Mouse (Mus musculus): ENCODE results near the gene Mmrn2. TPM values are rescaled to one million over a fixed set of nuclear protein-coding genes. Genes with fewer than 3 reads are reported as not detected.
A peak's percentile ranks its signal among the peaks of the same experiment; 100 is the strongest.

The Mmrn2 gene
- polyA plus RNA-seq, 1 experiment from 2014 or later = 8.2 TPM

DNA sequence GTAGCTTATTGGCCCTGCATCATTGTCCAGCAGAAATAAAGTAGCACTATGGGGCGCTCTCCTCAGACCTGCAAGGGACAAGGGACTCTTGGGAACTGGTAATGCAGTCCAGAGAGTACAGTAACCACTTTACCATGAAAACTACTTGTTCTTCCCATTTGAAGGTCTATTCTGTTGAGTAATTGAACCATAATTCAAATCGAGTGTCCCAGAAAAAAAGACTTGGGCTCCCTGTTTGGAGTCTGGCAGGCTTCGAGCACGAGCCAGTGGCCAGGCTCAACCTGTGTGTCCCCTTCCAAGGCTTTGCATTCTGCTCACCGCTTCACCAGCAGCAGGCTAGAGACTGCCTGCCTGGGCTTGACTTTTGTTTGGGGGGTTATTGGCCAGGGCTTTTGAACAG, 30.9 kb upstream of the Mmrn2 start:
- H3K4me3 ChIP-seq (ENCODE audit: low read depth, low read length) = no peak overlapping the region
- no peak for DNase-seq (ENCODE audit: low spot score)
- H3K27ac ChIP-seq (replicated peaks; ENCODE audit: low read depth, low read length) = no peak overlapping the region
- no peaks in the 10 kb centered on the region for H3K4me1 ChIP-seq (ENCODE audit: control insufficient read depth, insufficient read depth, low read length)
- 82% methylated on average over 5 of the region's 5 CpGs for WGBS
- no peaks in the 10 kb centered on the region for H3K9me3 ChIP-seq (ENCODE audit: control insufficient read depth, low read length)
- no peaks in the 10 kb centered on the region for H3K27me3 ChIP-seq (replicated peaks; ENCODE audit: control insufficient read depth, insufficient read depth, low read length)
- H3K4me2 ChIP-seq (ENCODE audit: low read depth, low read length) = no peak overlapping the region
- no peak for ATAC-seq (ENCODE audit: low read depth)
- H3K9ac ChIP-seq (ENCODE audit: low read depth, low read length) = no peak overlapping the region
- peaks cover 43% of the 10 kb centered on the region for H3K36me3 ChIP-seq (ENCODE audit: control insufficient read depth, insufficient read depth, low read length)

DNA sequence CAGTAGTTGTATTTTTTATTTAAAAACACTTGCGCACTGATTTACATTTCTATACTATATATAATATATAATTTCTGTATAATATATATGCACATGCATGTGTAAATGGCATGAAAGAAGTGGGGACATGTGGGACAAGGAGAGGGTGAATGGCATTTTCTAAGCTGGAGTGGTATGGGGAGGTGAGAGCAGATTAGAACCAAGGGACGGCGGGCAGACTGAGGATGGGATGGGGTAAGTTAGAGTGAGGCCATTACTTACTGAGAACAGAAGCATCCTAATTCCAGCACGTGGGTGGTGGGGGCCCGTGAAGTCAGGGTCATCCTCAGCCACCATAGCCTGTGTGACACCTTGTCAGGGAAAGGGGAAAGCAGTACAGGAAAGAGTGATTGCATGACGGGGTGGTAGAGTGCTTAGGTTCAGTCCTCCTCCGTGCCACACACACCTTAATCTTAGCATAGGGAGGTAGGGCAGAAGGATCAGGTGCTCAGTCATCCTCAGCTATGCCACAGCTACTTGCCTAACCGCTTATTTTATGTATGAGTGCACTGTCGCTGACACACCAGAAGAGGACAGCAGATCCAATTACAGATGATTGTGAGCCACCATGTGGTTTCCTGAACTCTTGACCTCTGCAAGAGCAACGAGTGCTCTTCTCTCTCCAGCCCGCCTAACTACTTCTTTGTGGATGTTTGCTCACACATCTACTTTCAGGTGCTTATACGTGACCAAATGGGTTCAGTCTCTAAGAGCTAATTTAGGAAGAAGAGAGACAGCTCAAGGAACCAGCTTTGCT, 29.3 kb upstream of the Mmrn2 start:
- no peak overlapping the region for H3K4me3 ChIP-seq (ENCODE audit: low read depth, low read length)
- H3K9me3 ChIP-seq (ENCODE audit: control insufficient read depth, low read length) = no peaks in the 10 kb centered on the region
- H3K4me2 ChIP-seq (ENCODE audit: low read depth, low read length) = no peak overlapping the region
- H3K27me3 ChIP-seq (replicated peaks; ENCODE audit: control insufficient read depth, insufficient read depth, low read length) = no peaks in the 10 kb centered on the region
- peak; percentile 33 for DNase-seq (ENCODE audit: low spot score)
- no peaks in the 10 kb centered on the region for H3K4me1 ChIP-seq (ENCODE audit: control insufficient read depth, insufficient read depth, low read length)
- no peak overlapping the region for H3K9ac ChIP-seq (ENCODE audit: low read depth, low read length)
- H3K27ac ChIP-seq (replicated peaks; ENCODE audit: low read depth, low read length) = no peak overlapping the region
- ATAC-seq (ENCODE audit: low read depth) = peak; percentile 9; the same call in 1 of the 2 replicates
- H3K36me3 ChIP-seq (ENCODE audit: control insufficient read depth, insufficient read depth, low read length) = peaks cover 31% of the 10 kb centered on the region
- WGBS = 53% methylated on average over 12 of the region's 12 CpGs

DNA sequence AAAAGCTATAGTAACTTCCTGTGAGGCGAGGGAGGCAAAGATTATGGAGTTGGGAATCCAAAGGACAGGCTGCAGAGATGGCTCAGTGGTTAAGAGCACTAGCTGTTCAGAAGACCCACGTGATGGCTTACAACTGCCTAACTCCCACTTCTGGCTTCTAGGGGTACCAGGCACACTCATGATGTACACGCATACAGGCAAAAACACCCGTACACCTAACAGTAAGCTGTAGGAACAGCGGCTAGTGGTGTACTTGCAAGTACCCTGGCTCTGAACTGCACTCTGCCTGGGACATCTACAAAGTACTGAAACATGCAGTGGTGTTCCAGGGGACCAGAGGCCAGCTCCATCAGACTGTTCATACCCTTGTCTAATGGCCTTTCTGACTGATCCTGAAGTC, 28.2 kb upstream of the Mmrn2 start:
- Histone ChIP-seq H3K4me1 (ENCODE audit: control insufficient read depth, insufficient read depth, low read length) (no peaks in the 10 kb centered on the region), H3K4me3 (ENCODE audit: low read depth, low read length) (no peak overlapping the region)
- DNase-seq (ENCODE audit: low spot score) = no peak

DNA sequence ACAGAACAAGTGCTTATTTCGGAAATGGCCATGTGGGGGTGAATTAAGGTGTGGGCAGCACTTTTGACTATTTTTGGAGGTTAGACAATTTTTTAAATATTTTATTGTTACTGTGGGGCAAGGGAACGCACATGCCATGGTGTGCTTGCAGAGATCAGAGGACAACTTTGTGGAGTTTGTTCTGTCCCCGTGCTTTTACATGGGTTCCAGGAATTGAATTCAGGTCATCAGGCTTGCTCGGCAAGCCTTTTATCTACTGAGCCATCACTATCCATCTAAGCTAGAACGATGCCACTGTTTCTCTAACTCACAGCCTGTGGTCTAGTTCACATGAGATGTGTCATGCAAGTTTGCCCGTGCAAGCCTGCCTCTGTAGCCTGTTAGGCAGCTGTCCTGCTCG, 27.0 kb upstream of the Mmrn2 start:
- no peaks in the 10 kb centered on the region for H3K9me3 ChIP-seq (ENCODE audit: control insufficient read depth, low read length)
- no peak for DNase-seq (ENCODE audit: low spot score)
- no peaks in the 10 kb centered on the region for H3K4me1 ChIP-seq (ENCODE audit: control insufficient read depth, insufficient read depth, low read length)
- H3K4me3 ChIP-seq (ENCODE audit: low read depth, low read length) = no peak overlapping the region
- no peak for ATAC-seq (ENCODE audit: low read depth)
- no peak overlapping the region for H3K27ac ChIP-seq (replicated peaks; ENCODE audit: low read depth, low read length)
- 74% methylated on average over 7 of the region's 7 CpGs for WGBS
- no peak overlapping the region for H3K4me2 ChIP-seq (ENCODE audit: low read depth, low read length)
- H3K27me3 ChIP-seq (replicated peaks; ENCODE audit: control insufficient read depth, insufficient read depth, low read length) = no peaks in the 10 kb centered on the region
- H3K9ac ChIP-seq (ENCODE audit: low read depth, low read length) = no peak overlapping the region
- peaks cover 9% of the 10 kb centered on the region for H3K36me3 ChIP-seq (ENCODE audit: control insufficient read depth, insufficient read depth, low read length)

More for the DNA sequence above, 28.2 kb upstream of the Mmrn2 start:
- WGBS = 95% methylated on average over 5 of the region's 5 CpGs
- no peak overlapping the region for H3K27ac ChIP-seq (replicated peaks; ENCODE audit: low read depth, low read length)
- H3K9ac ChIP-seq (ENCODE audit: low read depth, low read length) = no peak overlapping the region
- no peaks in the 10 kb centered on the region for H3K27me3 ChIP-seq (replicated peaks; ENCODE audit: control insufficient read depth, insufficient read depth, low read length)
- no peak overlapping the region for H3K4me2 ChIP-seq (ENCODE audit: low read depth, low read length)
- ATAC-seq (ENCODE audit: low read depth) = no peak
- H3K36me3 ChIP-seq (ENCODE audit: control insufficient read depth, insufficient read depth, low read length) = peaks cover 22% of the 10 kb centered on the region
- no peaks in the 10 kb centered on the region for H3K9me3 ChIP-seq (ENCODE audit: control insufficient read depth, low read length)

DNA sequence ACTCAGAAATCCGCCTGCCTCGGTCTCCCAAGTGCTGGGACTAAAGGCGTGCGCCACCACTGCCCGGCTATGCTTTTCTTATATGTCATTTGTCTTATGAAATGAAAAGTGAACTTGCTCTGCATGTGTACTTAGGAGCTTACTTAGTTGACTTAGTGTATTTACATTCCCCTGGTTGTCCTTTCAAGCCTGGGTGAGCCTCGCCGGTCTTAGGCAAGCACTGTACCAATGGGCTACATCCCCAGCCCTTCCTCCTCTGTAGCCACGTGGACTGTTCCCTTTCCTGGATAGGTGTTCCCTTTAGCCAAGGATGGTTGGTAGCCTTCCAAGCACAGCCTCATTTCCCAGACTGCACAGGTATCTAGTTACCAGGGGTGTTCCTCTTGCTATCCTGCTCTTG, 26.3 kb upstream of the Mmrn2 start:
- Histone ChIP-seq H3K4me3 (ENCODE audit: low read depth, low read length) (no peak overlapping the region), H3K9ac (ENCODE audit: low read depth, low read length) (no peak overlapping the region), H3K4me1 (ENCODE audit: control insufficient read depth, insufficient read depth, low read length) (no peaks in the 10 kb centered on the region), H3K27me3 (replicated peaks; ENCODE audit: control insufficient read depth, insufficient read depth, low read length) (no peaks in the 10 kb centered on the region), H3K4me2 (ENCODE audit: low read depth, low read length) (no peak overlapping the region), H3K27ac (replicated peaks; ENCODE audit: low read depth, low read length) (no peak overlapping the region), H3K9me3 (ENCODE audit: control insufficient read depth, low read length) (no peaks in the 10 kb centered on the region), H3K36me3 (ENCODE audit: control insufficient read depth, insufficient read depth, low read length) (peaks cover 5% of the 10 kb centered on the region; the same call in 1 of the 2 replicates)
- DNase-seq (ENCODE audit: low spot score) (peak; percentile 36), ATAC-seq (ENCODE audit: low read depth) (peak; percentile 62; the same call in 1 of the 2 replicates)
- 77% methylated on average over 8 of the region's 8 CpGs for WGBS

DNA sequence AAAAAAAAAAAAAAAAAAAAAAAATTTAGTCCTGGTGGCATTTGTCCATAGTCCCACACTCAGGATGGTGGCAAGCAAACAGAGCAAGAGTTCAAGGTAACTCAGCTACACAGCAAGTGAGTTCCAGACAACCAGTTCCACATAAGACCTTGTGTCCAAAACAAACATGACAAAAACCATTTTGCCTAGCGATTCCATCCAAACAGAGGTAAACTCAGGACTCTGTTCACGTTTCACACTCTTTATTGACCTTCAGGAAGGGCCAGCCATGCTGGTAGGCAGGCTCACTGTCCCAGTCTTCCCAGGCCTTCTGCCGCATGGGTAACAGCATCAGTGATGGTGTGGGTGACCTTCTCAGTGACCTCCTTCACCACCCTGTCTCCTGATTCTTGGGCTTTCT, 23.6 kb upstream of the Mmrn2 start:
- 69% methylated on average over 3 of the region's 3 CpGs for WGBS
- Histone ChIP-seq H3K36me3 (ENCODE audit: control insufficient read depth, insufficient read depth, low read length) (no peaks in the 10 kb centered on the region), H3K9me3 (ENCODE audit: control insufficient read depth, low read length) (no peaks in the 10 kb centered on the region), H3K4me2 (ENCODE audit: low read depth, low read length) (no peak overlapping the region), H3K4me1 (ENCODE audit: control insufficient read depth, insufficient read depth, low read length) (no peaks in the 10 kb centered on the region), H3K27me3 (replicated peaks; ENCODE audit: control insufficient read depth, insufficient read depth, low read length) (no peaks in the 10 kb centered on the region), H3K4me3 (ENCODE audit: low read depth, low read length) (no peak overlapping the region), H3K27ac (replicated peaks; ENCODE audit: low read depth, low read length) (no peak overlapping the region), H3K9ac (ENCODE audit: low read depth, low read length) (no peak overlapping the region)
- DNase-seq (ENCODE audit: low spot score) (no peak), ATAC-seq (ENCODE audit: low read depth) (no peak)

DNA sequence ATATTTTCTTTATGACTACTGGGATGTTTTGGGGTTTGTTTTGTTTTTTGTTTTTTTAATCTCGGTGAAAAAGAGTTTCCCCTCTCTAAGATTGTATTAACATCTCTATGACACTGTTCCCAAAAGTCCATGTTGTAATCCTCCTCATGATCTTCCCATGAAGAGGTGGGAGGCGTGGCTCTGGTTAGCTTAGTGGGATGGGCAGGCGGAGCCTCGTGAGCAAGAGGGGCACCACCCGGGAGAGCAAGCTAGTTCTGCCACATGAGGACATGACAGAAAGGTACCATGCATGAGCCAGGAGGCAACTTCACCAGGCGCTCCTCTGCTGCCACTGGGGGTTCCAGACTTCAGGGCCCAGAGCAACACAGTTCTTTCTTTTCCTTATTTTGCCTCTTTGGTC, 22.7 kb upstream of the Mmrn2 start:
- no peak overlapping the region for H3K4me2 ChIP-seq (ENCODE audit: low read depth, low read length)
- no peaks in the 10 kb centered on the region for H3K27me3 ChIP-seq (replicated peaks; ENCODE audit: control insufficient read depth, insufficient read depth, low read length)
- H3K27ac ChIP-seq (replicated peaks; ENCODE audit: low read depth, low read length) = no peak overlapping the region
- H3K9me3 ChIP-seq (ENCODE audit: control insufficient read depth, low read length) = no peaks in the 10 kb centered on the region
- 61% methylated on average over 6 of the region's 6 CpGs for WGBS
- H3K9ac ChIP-seq (ENCODE audit: low read depth, low read length) = no peak overlapping the region
- no peaks in the 10 kb centered on the region for H3K4me1 ChIP-seq (ENCODE audit: control insufficient read depth, insufficient read depth, low read length)
- H3K4me3 ChIP-seq (ENCODE audit: low read depth, low read length) = no peak overlapping the region
- no peaks in the 10 kb centered on the region for H3K36me3 ChIP-seq (ENCODE audit: control insufficient read depth, insufficient read depth, low read length)
- no peak for ATAC-seq (ENCODE audit: low read depth)
- DNase-seq (ENCODE audit: low spot score) = no peak

DNA sequence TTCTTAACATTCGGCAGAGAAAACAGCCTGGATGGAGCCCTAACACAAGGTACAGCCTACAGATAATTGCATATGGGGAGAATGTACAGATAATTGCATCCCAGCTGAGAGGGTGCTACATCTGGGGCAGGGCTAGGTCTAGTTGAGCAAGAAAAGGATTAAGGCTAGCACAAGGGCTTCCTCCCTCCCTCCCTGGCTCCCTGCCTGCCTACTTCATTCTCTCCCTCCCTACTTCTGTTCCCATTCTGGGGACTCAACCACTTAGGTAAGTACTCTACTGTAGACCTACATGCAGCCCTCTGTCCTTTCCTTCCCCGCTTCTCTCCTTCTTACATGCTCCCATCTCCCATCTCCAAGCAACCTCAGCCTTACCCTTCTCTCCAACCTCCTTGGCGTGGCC, 21.9 kb upstream of the Mmrn2 start:
- H3K4me1 ChIP-seq (ENCODE audit: control insufficient read depth, insufficient read depth, low read length) = no peaks in the 10 kb centered on the region
- H3K27me3 ChIP-seq (replicated peaks; ENCODE audit: control insufficient read depth, insufficient read depth, low read length) = no peaks in the 10 kb centered on the region
- no peak overlapping the region for H3K27ac ChIP-seq (replicated peaks; ENCODE audit: low read depth, low read length)
- 86% methylated on average over 3 of the region's 3 CpGs for WGBS
- H3K9me3 ChIP-seq (ENCODE audit: control insufficient read depth, low read length) = no peaks in the 10 kb centered on the region
- H3K4me2 ChIP-seq (ENCODE audit: low read depth, low read length) = no peak overlapping the region
- DNase-seq (ENCODE audit: low spot score) (no peak), ATAC-seq (ENCODE audit: low read depth) (no peak)
- no peak overlapping the region for H3K9ac ChIP-seq (ENCODE audit: low read depth, low read length)
- H3K36me3 ChIP-seq (ENCODE audit: control insufficient read depth, insufficient read depth, low read length) = no peaks in the 10 kb centered on the region
- no peak overlapping the region for H3K4me3 ChIP-seq (ENCODE audit: low read depth, low read length)

DNA sequence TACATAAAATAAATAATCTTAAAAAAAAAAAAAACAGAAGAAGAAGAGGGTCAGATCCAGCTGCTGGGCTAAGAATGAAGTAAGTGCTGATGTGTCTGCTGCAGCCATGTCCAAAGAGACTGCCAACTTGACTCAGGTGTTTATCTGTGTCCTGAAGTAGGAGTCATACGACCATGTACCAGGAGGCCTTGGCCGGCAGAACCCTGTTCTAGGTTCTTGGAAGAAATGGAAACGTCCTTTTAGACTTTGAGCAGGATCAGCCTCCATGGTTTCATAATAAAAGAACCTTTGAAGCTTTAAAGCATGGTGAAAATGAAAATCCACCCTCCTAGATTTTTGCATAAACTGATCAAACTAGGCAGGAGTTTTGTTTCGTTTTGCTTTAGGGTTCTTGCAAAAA, 20.8 kb upstream of the Mmrn2 start:
- WGBS = 77% methylated on average over 4 of the region's 4 CpGs

More for the DNA sequence above, 20.8 kb upstream of the Mmrn2 start:
- Histone ChIP-seq H3K4me1 (ENCODE audit: control insufficient read depth, insufficient read depth, low read length) (no peaks in the 10 kb centered on the region), H3K4me3 (ENCODE audit: low read depth, low read length) (no peak overlapping the region), H3K27ac (replicated peaks; ENCODE audit: low read depth, low read length) (no peak overlapping the region), H3K9ac (ENCODE audit: low read depth, low read length) (no peak overlapping the region), H3K36me3 (ENCODE audit: control insufficient read depth, insufficient read depth, low read length) (no peaks in the 10 kb centered on the region), H3K4me2 (ENCODE audit: low read depth, low read length) (no peak overlapping the region), H3K27me3 (replicated peaks; ENCODE audit: control insufficient read depth, insufficient read depth, low read length) (no peaks in the 10 kb centered on the region), H3K9me3 (ENCODE audit: control insufficient read depth, low read length) (no peaks in the 10 kb centered on the region)
- no peak for ATAC-seq (ENCODE audit: low read depth)
- no peak for DNase-seq (ENCODE audit: low spot score)
